Mouse (Mus musculus) cerebellum, adult 11-12 months (tissue): ENCODE results near the gene Pmpca.

ENCODE experiments used
- DNase-seq: peaks from one replicate; pipeline ENCODE4 v3.0.0; 2022

Gene Pmpca

DNA sequence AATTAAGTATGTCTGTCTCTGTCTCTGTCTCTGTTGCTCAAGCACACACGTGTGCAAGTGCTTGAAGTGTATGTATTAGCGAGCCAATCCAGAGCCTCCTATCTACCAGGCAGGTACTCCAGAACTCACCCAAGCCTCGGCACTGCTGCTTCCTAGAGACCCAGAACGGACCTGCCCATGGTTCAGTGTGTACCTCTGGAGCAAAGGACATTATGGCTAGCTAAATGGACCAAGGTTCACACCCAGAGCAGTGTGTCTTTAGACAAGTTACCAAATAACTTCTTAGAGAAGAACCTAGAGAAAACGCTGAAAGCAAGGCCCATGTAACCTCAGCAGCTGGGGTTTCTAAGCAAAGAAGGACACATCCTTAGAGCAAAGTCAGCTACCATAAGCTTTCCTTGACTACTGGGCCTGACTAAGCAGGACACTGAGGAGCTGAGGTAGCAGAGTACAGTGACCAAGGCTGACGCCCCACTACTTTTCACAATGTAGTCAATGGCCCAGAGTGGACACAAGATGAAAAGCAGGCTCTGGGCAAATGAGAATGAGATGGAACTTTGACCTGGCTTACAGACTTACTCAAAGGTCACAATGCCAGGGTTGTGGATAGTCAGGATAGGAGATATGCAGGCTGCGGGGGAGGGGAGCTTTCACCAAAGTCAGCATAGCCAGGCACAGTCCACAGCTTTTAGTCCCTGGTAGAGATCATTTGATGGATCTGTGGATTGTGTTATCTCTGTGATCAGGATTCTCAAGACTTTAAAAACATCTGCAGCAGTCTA is 45.8 kb downstream of the Pmpca start:
- DNase-seq = no peak

DNA sequence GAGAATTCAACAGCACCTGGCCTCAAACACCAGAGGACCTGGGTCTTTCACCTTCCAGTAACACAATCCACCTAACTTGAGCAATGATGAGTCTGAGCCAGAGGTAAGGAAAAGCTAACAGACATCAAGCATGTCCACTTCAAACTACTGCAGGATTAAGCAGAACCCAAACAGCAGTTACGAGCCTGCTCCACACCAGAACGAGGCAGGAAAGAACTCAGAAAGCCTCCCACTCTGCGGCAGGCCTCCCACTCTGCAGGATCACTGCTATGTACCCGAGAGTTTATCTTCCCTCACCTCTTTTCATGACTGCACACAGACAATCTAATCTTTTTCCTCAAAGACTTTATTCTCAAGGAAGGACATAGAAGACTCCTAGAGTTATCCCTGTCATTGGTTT is 48.1 kb downstream of the Pmpca start:
- no peak for DNase-seq

DNA sequence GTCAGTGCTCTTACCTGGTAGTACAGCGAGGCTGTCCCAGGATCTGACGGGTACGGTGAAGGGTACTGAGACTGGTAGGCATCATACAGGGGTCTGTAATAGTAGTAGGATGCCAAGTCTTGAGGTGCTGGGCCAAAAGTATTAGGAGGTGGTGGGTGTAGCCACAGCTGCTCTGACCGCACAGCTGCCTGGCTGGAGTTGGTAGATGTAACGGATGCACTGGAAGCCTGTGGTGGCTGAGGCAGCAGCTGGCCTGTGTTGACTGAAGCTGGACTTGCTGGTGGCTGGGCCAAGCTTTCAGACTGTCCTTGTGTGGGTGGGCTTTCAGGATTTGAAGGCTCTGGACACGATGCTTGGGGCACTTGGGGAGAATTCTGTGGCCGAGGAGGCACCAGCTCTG is 49.2 kb downstream of the Pmpca start:
- DNase-seq = no peak

DNA sequence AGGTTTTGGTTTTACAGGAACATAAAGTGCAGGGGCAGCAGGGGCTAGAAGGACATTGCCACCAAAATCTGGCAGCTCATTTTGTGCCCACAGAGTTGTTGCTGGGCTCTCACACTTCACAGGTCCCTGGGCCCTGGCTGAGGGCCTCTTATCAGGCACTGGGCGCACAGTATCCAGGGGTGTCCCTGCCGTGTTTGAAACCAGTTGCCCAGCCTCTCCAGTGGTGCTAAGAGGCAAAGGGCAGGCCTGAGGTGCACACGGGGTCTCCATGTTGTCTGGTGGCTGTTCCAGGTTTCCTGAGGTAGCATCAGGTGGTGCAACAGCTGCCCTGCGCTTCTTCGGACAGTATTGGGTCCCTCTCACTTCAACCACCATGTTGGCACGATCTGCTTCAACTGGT is 50.5 kb downstream of the Pmpca start:
- no peak for DNase-seq

DNA sequence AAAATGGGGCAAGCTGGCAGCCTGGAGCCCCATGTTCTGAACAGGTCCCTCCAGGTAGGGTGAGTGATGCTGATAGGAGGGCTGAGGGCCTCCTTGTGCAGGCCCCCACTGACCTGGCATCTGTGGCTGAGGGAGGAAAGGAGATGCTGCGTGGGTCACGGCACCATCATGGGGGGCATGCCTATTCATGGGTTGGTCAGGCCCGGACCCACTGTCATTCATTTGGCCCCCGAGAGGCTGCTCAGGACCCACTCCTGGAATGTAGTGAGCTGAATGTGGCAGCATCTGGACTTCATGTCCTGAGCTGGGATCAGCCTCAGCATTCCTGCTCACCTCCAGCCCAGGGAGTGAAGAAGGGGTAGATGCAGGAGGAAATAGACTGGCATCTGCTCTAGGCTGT is 52.1 kb downstream of the Pmpca start:
- peak; percentile 25 for DNase-seq

DNA sequence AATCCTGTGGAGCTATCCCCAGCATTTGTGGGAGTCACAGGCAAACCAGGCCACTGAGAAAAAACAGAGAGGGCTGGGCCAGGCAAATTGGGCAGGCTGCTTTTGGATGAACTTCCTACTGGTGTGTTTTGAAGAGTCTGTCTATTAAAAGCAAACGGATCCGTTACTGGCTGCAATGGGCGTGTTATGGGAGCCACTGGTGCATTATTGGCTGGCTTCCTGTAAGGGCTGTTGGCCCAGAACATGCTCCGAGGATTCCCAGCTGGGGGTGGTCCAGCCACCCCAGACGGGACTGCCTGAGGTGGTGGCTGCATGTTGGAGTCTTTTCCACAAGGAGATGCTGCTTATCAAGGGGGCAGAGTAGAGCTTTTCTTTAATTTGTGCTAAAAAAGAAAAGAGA is 52.5 kb downstream of the Pmpca start:
- peak; percentile 31 for DNase-seq

DNA sequence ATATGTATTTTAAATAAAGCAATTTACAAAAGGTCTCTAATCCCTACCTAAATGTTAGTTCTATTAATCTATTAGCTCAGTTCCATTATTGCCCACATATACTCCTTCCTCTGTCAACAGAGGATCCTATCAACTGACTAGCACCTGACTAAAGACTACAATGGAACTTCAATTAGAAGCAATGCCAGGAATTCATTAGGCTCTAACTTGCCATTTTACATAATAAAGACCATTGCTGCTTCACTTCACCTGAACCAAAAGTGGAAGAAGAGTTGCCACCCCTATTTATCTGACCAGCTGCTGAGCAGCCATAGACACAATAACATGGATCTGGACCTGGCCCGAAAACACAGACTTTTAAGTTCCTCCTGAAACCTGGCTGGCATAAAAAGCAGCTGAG is 53.7 kb downstream of the Pmpca start:
- DNase-seq = no peak

DNA sequence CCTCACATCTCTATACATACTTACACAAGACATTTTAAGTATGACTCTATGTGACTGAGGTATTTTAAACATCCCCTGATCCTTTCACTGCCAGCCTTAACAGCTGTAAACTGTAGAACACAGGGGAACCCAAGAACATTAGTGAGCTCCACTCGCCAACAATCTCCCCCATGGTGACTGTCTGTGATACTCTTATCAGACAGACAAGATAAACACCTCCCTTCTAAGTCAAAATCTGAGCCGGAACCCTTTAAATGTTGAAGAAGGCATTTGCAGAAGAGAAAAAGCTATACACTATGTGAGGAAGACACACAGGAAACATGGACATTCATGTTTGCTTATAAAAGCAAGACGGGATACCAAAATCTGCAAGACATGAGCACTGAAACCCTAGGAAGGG is 54.7 kb downstream of the Pmpca start:
- no peak for DNase-seq

DNA sequence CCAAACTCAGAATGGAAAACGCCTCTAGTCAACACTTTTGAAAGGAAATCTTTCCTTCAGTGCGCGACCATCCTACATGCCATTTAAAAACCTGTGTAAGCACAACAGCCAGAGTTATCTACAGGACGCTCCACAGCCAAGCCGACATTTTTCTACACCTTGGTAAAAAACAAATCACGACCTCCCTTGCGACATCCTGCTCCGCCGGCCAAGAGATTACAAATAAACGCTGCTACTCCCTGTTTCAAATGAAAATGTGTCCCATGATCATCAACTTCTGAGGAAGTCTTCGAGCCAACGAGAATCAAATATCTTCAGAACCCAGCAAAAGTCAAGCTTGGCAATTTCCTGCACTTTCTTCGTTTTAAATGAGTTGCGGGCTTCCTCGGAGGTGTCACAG is 55.2 kb downstream of the Pmpca start:
- no peak for DNase-seq

DNA sequence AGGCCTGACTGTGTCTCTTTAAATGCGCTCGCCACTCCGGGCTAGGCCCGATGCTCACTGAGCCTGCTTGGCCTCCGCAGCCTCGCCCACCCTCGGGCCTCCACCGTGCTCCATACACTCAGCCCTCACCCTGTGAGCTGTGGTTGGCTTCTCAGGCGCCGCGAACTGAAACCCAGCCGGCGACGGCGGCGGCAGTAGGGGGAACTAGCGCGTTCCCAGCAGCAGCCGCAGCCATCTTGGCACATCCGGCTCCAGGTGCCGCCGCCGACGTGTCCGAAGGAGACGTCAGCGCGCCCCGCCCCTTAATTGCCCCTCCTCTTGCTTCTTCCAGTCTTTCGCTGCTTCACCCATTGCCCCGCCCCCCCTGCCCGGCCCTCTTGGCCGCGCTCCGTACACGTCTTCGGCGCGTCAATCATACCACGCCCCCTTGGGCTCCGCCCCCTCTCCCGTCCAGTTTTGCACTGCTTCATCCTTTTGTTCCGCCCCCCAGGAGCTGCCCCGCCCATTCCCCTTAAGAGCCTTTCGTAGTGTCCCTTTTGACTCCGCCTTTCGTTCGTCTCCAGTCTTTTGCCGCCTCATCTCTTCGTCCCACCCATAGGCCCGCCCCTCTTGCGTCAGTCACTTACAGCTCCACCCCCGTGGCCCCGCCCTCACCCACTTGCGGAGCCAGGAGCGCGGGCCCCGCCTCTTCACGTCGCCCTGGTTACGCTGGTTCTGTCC is 56.0 kb downstream of the Pmpca start, which contains the start of gene Sec16a:
Sec16a (minus strand) TSS at position 271 of the 720 bp plus-strand sequence.
- DNase-seq = peak; percentile 100

DNA sequence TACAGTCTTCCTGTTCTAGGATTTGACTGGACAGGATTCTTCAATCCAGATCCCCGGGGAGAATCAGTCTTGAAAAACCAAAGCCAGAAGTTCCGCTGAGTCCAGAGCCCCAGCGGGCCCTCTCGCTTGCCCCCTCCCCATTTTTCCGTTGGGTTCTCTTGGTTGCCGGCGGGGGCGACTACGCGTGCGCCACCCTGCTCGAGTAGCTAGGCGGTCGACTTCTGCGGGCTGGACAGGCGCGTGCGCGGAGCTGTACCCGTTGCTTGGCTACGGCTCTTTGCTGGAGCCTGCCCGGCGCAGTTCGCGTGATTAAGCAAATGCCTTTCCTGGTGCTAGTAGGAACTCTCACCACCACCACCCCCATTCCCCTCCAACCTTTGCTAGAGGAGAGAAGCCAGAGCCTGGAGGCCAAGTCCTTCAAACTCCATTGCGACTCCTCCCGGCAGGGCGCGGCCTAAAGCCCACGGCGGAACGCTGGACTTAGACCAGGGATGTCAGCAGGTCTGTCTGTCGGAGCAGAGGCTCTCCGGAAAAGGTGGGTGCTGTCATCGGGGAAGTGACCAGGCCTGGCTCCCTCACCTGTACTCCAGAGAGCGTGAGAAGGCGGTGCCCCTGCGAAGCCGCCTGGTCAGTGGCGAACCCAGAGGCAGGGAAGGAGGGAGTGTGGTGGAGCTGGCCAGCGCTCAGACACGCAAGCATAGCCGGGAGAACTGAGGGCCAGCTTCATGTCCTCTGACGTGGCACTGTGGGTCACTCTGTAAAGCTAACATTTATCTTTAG is 56.7 kb downstream of the Pmpca start:
- DNase-seq = peak; percentile 95

DNA sequence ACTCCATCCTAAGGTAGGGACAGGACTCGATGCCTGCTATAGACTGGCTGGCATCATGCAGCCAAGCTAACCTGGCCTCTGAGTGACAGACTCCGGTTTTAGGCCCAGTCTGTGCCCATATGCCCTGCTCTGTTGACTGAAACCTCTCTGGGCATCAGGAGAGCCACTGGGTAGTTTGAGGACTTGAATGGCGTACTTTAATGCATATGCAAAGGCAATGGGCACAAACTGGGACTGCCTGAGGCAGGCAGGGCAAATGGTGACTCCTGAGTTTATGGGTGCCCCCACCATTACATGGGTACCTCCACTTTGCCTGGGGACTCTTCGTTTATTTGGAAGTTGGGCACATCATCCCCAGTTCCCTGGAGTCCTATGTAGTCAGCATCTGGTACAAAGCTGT is 57.5 kb downstream of the Pmpca start:
- peak; percentile 55 for DNase-seq
